Mouse (Mus musculus): ENCODE data around the gene Adtrp.

DNA sequence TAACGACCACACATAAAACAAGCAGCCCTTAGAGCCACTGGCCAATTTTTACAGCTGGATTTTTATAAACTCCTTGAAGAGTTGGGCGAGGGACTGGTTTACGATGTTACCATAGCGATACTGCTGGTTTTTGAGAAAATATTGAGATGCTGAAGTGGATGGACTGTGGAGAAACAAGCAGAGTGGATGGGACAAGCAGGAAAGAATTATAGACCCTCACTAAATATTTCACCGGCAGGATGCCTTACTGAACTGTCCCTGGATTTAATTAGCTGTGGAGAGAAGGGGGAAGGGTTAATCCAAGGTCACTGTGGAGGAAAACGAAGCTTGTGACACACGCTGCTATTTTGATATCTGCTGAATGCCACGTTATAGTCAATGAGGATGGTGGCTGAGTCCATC is 24.7 kb upstream of the Adtrp start:
- TF ChIP-seq CTCF (IDR thresholded peaks at IDR 0.05) = no peak
- no peak for TF ChIP-seq EP300 (IDR thresholded peaks at IDR 0.05; ENCODE audit: insufficient read depth, low read depth, low read length)
- TF ChIP-seq POLR2A (IDR thresholded peaks at IDR 0.05; ENCODE audit: insufficient read depth, low read depth, low read length) = no peak
